Mouse (Mus musculus) embryo, embryonic 9.5 days (tissue): ENCODE data around the gene Lhfpl3.

Experiments
- DNase-seq: peaks from one replicate; pipeline ENCODE4 v3.0.0-alpha.2; 2017; ENCODE audit errors: extremely low spot score

Gene Lhfpl3

GRCm38 (mm10) chr5:23284884-23285283, 539.0 kb downstream of the Lhfpl3 start:
- peak; percentile 15 for DNase-seq

DNA sequence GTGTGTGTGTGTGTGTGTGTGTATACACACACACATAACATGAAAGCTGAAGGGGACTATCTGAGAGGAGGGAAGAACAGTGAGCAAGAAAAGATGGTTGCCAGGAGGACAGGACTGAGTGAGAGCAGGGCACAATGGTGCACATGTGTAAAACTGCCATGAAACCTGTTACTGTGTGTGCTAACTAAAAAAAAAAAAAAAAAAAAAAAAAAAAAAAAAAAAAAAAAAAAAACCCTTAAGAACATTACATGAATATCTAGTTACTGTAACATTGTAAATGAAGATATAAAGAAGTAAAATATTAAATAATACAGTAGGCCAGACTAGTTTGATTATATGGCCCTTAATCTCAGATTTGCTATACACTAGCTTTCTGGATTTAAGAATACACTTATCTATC, 543.3 kb downstream of the Lhfpl3 start:
- no peak for DNase-seq
